Mouse (Mus musculus) lung, adult 2 months (tissue): ENCODE data around the gene Edem3.

Experiments
- CTCF ChIP-seq: fragments of 200-500 bp; IDR thresholded peaks from 2 replicates; pipeline ENCODE4 v1.5.1; 2011; ENCODE audit warnings: mild to moderate bottlenecking, low read length, control low read depth; ENCODE audit not compliant: insufficient read depth
- POLR2A ChIP-seq: fragments of 200-500 bp; IDR thresholded peaks from 2 replicates; pipeline ENCODE4 v1.6.1; 2011; ENCODE audit warnings: low read depth, mild to moderate bottlenecking, control low read depth, low read length, borderline replicate concordance; ENCODE audit errors: extremely low read depth

DNA sequence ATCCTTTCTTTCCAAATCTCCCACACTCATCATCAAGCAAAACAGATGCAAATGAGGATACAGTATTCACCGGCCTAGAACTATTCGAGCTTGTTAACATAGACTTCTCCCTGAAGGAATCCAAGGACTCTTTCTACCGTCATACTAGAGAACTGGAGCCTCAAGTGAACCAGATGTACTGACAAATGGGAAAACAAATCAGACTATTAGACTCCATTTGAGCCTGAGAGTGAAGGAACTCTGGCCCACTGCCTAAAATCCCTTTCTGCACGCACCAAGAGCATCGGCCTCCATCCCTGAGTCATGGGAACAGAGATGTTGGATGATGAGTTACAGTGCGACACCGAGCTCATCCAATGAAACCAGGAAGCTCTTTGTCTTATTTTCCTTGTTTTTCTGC, 69.9 kb downstream of the Edem3 start:
- no peak for TF ChIP-seq POLR2A
- TF ChIP-seq CTCF = no peak
